Comparison of ENCODE assay signal across 26 mouse cellular contexts in the genomic region with DNA sequence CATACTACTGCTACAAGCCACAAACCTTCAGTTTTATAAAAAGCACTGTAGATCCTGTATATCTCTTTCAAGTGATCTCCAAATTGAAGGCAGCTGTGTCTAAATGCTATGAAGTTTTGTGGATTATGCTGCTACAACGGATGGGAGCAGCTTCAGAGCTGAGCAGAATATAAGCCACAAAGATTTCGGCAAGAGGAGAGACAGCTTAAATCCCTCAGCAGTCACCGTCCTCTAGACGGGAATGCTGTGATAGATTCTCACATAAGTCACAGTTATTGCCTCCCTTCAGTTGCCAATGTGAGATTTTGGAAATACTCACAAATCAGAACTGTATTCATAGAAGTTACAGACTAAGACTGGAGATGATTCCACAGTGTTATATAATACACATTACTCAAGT.
DNase-seq lines count a peak whose midpoint lies in the region; ATAC-seq and TF ChIP-seq lines count a peak whose summit lies in the region.
"Had no signal": no experiment of that assay in that cellular context is flagged by ENCODE, and none has a peak within 500 bp of the region (broad histone marks: within the 10 kb centered on the region; RNA-seq: fewer than 3 reads in every experiment).

No protein-coding gene starts in this region.

- no peak for ATAC-seq in kidney, postnatal 0 days (replicated peaks; ENCODE audit: low FRiP score, low read depth)
- no peak for ATAC-seq in embryonic facial prominence, embryonic 14.5 days (ENCODE audit: low read depth)
- ATAC-seq: activated CD4-positive, CD25-positive, alpha-beta regulatory T cell, adult 4 months; CD4-positive, CD25-positive, alpha-beta regulatory T cell, adult 4 months; forebrain, embryonic 15.5 days; hindbrain, embryonic 16.5 days; intestine, embryonic 15.5 days had no signal

- no peaks in the 10 kb centered on the region for H3K36me3 ChIP-seq in kidney, postnatal 0 days (ENCODE audit: insufficient read depth, low read length)
- no peaks in the 10 kb centered on the region for H3K36me3 ChIP-seq in embryonic facial prominence, embryonic 14.5 days (ENCODE audit: control insufficient read depth, insufficient read depth, low read length)
- H3K36me3 ChIP-seq: embryonic facial prominence, embryonic 15.5 days; forebrain, embryonic 15.5 days; heart, embryonic 12.5 days; heart, embryonic 15.5 days; hindbrain, embryonic 10.5 days; hindbrain, embryonic 13.5 days; intestine, embryonic 15.5 days had no signal

- no peak overlapping the region for H3K4me3 ChIP-seq in kidney, postnatal 0 days (replicated peaks; ENCODE audit: low read depth, low read length)
- no peak overlapping the region for H3K4me3 ChIP-seq in embryonic facial prominence, embryonic 14.5 days (ENCODE audit: low read depth, low read length)
- H3K4me3 ChIP-seq: embryonic facial prominence, embryonic 15.5 days; forebrain, embryonic 15.5 days; gastrocnemius, adult 2 months; heart, embryonic 12.5 days; heart, embryonic 15.5 days; hindbrain, embryonic 10.5 days; hindbrain, embryonic 13.5 days; intestine, embryonic 15.5 days had no signal

- TF ChIP-seq CTCF in kidney, postnatal 0 days (IDR thresholded peaks at IDR 0.05; ENCODE audit: low read depth): no peak

- H3K4me2 ChIP-seq in kidney, postnatal 0 days (ENCODE audit: low read length): no peak overlapping the region
- H3K4me2 ChIP-seq in embryonic facial prominence, embryonic 14.5 days (ENCODE audit: low read depth, low read length): no peak overlapping the region
- H3K4me2 ChIP-seq: embryonic facial prominence, embryonic 15.5 days; forebrain, embryonic 15.5 days; heart, embryonic 12.5 days; heart, embryonic 15.5 days; hindbrain, embryonic 13.5 days; intestine, embryonic 15.5 days had no signal

- no peaks in the 10 kb centered on the region for H3K27me3 ChIP-seq in kidney, postnatal 0 days (ENCODE audit: insufficient read depth, low read length)
- H3K27me3 ChIP-seq in embryonic facial prominence, embryonic 14.5 days (replicated peaks; ENCODE audit: control insufficient read depth, insufficient read depth, low read length): no peaks in the 10 kb centered on the region
- H3K27me3 ChIP-seq: embryonic facial prominence, embryonic 15.5 days; forebrain, embryonic 15.5 days; heart, embryonic 12.5 days; heart, embryonic 15.5 days; hindbrain, embryonic 13.5 days; intestine, embryonic 15.5 days had no signal

- no peak overlapping the region for H3K27ac ChIP-seq in kidney, postnatal 0 days
- no peak overlapping the region for H3K27ac ChIP-seq in embryonic facial prominence, embryonic 14.5 days (replicated peaks; ENCODE audit: low read depth, low read length)
- H3K27ac ChIP-seq: embryonic facial prominence, embryonic 15.5 days; forebrain, embryonic 15.5 days; gastrocnemius, adult 2 months; heart, embryonic 15.5 days; hindbrain, embryonic 10.5 days; hindbrain, embryonic 13.5 days; intestine, embryonic 15.5 days had no signal

- peak; percentile 48 for DNase-seq in kidney, postnatal 0 days (ENCODE audit: low spot score)
- DNase-seq in kidney, postnatal 36 days: no peak
- peak; percentile 5 for DNase-seq in right cerebral cortex, adult 18-20 months
- no peak for DNase-seq in right cerebral cortex, postnatal 10 days (ENCODE audit: low spot score in 2 of 2)
- DNase-seq in embryonic facial prominence, embryonic 14.5 days (ENCODE audit: low spot score): peak; percentile 23
- no peak for DNase-seq in layer of hippocampus, adult 9-11 months
- DNase-seq: adrenal gland, adult 8-10 months; adrenal gland, postnatal 25 days; cerebellum, adult 18-20 months; cerebellum, adult 9-10 months; cerebellum, postnatal 14 days; gastrocnemius, adult 2 months; gastrocnemius, postnatal 25 days; heart, adult 18-20 months; heart, postnatal 10 days; heart, postnatal 36 days had no signal

- H3K4me1 ChIP-seq in kidney, postnatal 0 days (replicated peaks; ENCODE audit: insufficient read depth, low read length): no peaks in the 10 kb centered on the region
- no peaks in the 10 kb centered on the region for H3K4me1 ChIP-seq in embryonic facial prominence, embryonic 14.5 days (ENCODE audit: control insufficient read depth, insufficient read depth, low read length)
- H3K4me1 ChIP-seq: embryonic facial prominence, embryonic 15.5 days; forebrain, embryonic 15.5 days; heart, embryonic 12.5 days; heart, embryonic 15.5 days; intestine, embryonic 15.5 days had no signal

- H3K9me3 ChIP-seq in kidney, postnatal 0 days (replicated peaks; ENCODE audit: low read length): no peaks in the 10 kb centered on the region
- H3K9me3 ChIP-seq in embryonic facial prominence, embryonic 14.5 days (ENCODE audit: control insufficient read depth, low read length): no peaks in the 10 kb centered on the region
- H3K9me3 ChIP-seq: embryonic facial prominence, embryonic 15.5 days; forebrain, embryonic 15.5 days; heart, embryonic 12.5 days; heart, embryonic 15.5 days; hindbrain, embryonic 10.5 days; hindbrain, embryonic 13.5 days; intestine, embryonic 15.5 days had no signal

- WGBS in kidney, postnatal 0 days: 47% methylated on average over 4 of the region's 4 CpGs
- WGBS in embryonic facial prominence, embryonic 14.5 days: 42% methylated on average over 4 of the region's 4 CpGs

- H3K9ac ChIP-seq in kidney, postnatal 0 days (ENCODE audit: low read depth, low read length): no peak overlapping the region
- no peak overlapping the region for H3K9ac ChIP-seq in embryonic facial prominence, embryonic 14.5 days (ENCODE audit: low read depth, low read length)
- H3K9ac ChIP-seq: embryonic facial prominence, embryonic 15.5 days; forebrain, embryonic 15.5 days; heart, embryonic 12.5 days; heart, embryonic 15.5 days; hindbrain, embryonic 13.5 days; intestine, embryonic 15.5 days had no signal

Comparison
In these comparisons a context has a peak if more than half of its experiments do, and no peak if none do; other contexts are left out.
1. DNase-seq: peak in kidney, postnatal 0 days (single experiment), right cerebral cortex, adult 18-20 months (single experiment) and embryonic facial prominence, embryonic 14.5 days (single experiment); none in kidney, postnatal 36 days (0 of 2), right cerebral cortex, postnatal 10 days (0 of 2) and layer of hippocampus, adult 9-11 months (single experiment).